Mouse (Mus musculus) testis, adult 2 months (tissue): ENCODE measurements around the gene Ccdc33. TPM values are rescaled to one million over a fixed set of nuclear protein-coding genes. Genes with fewer than 3 reads are reported as not detected.

ENCODE experiments used
- H3K27ac ChIP-seq: fragments of 200-500 bp; 2 replicates; pipeline ENCODE4 v1.5.1; 2012; ENCODE audit warnings: low read depth, low read length; ENCODE audit not compliant: control insufficient read depth, insufficient read depth
- H3K27me3 ChIP-seq: fragments of 200-500 bp; 2 replicates; pipeline ENCODE4 v1.6.1; 2012; ENCODE audit warnings: mild to moderate bottlenecking, low read length, moderate library complexity; ENCODE audit not compliant: control insufficient read depth, insufficient read depth
- H3K36me3 ChIP-seq: fragments of 200-500 bp; 2 replicates; pipeline ENCODE4 v1.6.1; 2012; ENCODE audit warnings: mild to moderate bottlenecking, low read length; ENCODE audit not compliant: control insufficient read depth, insufficient read depth
- H3K4me1 ChIP-seq: fragments of 200-500 bp; 2 replicates; pipeline ENCODE4 v1.6.1; 2012; ENCODE audit warnings: low read length; ENCODE audit not compliant: control insufficient read depth, insufficient read depth
- H3K4me3 ChIP-seq: fragments of 200-500 bp; 2 replicates; pipeline ENCODE4 v1.5.1; 2012; ENCODE audit warnings: low read depth, mild to moderate bottlenecking, low read length, moderate library complexity, mixed read lengths; ENCODE audit not compliant: control insufficient read depth
- CTCF ChIP-seq: fragments of 200-500 bp; IDR thresholded peaks from 2 replicates; pipeline ENCODE4 v1.5.1; 2012; ENCODE audit warnings: low read depth, mild to moderate bottlenecking, inconsistent platforms, low read length, moderate library complexity; ENCODE audit not compliant: control insufficient read depth, insufficient read depth, insufficient replicate concordance
- POLR2A ChIP-seq: fragments of 200-500 bp; IDR thresholded peaks from 2 replicates; pipeline ENCODE4 v1.6.1; 2012; ENCODE audit warnings: low read depth, mild to moderate bottlenecking, inconsistent platforms, low read length, moderate library complexity; ENCODE audit not compliant: control insufficient read depth
- polyA plus RNA-seq: library from polyadenylated mRNA; depleted of rRNA; stranded (reverse); fragments of >200 nt; gene quantifications from 2 replicates; pipeline ENCODE4 v1.2.3, GENCODE M21; 2012

Ccdc33 gene
- polyA plus RNA-seq, 1 experiment = 97.2 TPM

GRCm38 (mm10) chr9:58128926-58129413 is 10.3 kb upstream of the Ccdc33 start:
- Histone ChIP-seq H3K27me3 (no peaks in the 10 kb centered on the region), H3K4me1 (peaks cover 11% of the 10 kb centered on the region; the same call in 1 of the 2 replicates), H3K36me3 (no peaks in the 10 kb centered on the region), H3K4me3 (no peak overlapping the region), H3K27ac (no peak overlapping the region)
- TF ChIP-seq POLR2A (no peak), CTCF (no peak)

GRCm38 (mm10) chr9:58125811-58126210 is 7.2 kb upstream of the Ccdc33 start:
- peaks cover 11% of the 10 kb centered on the region; the same call in 1 of the 2 replicates for H3K4me1 ChIP-seq

GRCm38 (mm10) chr9:58125085-58125484 is 6.5 kb upstream of the Ccdc33 start:
- H3K4me1 ChIP-seq = peaks cover 11% of the 10 kb centered on the region; the same call in 1 of the 2 replicates
- no peak overlapping the region for H3K27ac ChIP-seq
- TF ChIP-seq POLR2A (no peak), CTCF (no peak)
- H3K27me3 ChIP-seq = no peaks in the 10 kb centered on the region
- no peaks in the 10 kb centered on the region for H3K36me3 ChIP-seq
- no peak overlapping the region for H3K4me3 ChIP-seq

More at GRCm38 (mm10) chr9:58125811-58126210, 7.2 kb upstream of the Ccdc33 start:
- TF ChIP-seq CTCF (no peak), POLR2A (no peak)
- H3K4me3 ChIP-seq = no peak overlapping the region
- H3K27me3 ChIP-seq = no peaks in the 10 kb centered on the region
- H3K27ac ChIP-seq = no peak overlapping the region
- H3K36me3 ChIP-seq = no peaks in the 10 kb centered on the region

- no peaks in the 10 kb centered on the region; the same call in 1 of the 2 replicates for H3K27me3 ChIP-seq
- TF ChIP-seq POLR2A (no peak), CTCF (no peak)
- H3K4me3 ChIP-seq = no peak overlapping the region
- H3K36me3 ChIP-seq = no peaks in the 10 kb centered on the region
- no peak overlapping the region for H3K27ac ChIP-seq
- H3K4me1 ChIP-seq = peaks cover 5% of the 10 kb centered on the region
Measured at GRCm38 (mm10) chr9:58116024-58116651, 2.5 kb downstream of the Ccdc33 start.

- Histone ChIP-seq H3K4me1 (peaks cover 8% of the 10 kb centered on the region), H3K27ac (no peak overlapping the region), H3K36me3 (no peaks in the 10 kb centered on the region), H3K27me3 (no peaks in the 10 kb centered on the region; the same call in 1 of the 2 replicates), H3K4me3 (no peak overlapping the region)
- no peak for TF ChIP-seq CTCF
Measured at GRCm38 (mm10) chr9:58115297-58115925, 3.2 kb downstream of the Ccdc33 start.

- Histone ChIP-seq H3K4me1 (peaks cover 12% of the 10 kb centered on the region), H3K4me3 (no peak overlapping the region), H3K27me3 (no peaks in the 10 kb centered on the region; the same call in 1 of the 2 replicates), H3K27ac (no peak overlapping the region), H3K36me3 (no peaks in the 10 kb centered on the region)
- TF ChIP-seq POLR2A (no peak), CTCF (no peak)
Measured at GRCm38 (mm10) chr9:58114019-58114418, 4.6 kb downstream of the Ccdc33 start.

- TF ChIP-seq CTCF (no peak), POLR2A (no peak)
- Histone ChIP-seq H3K27ac (no peak overlapping the region), H3K27me3 (no peaks in the 10 kb centered on the region; the same call in 1 of the 2 replicates), H3K4me3 (peak overlapping the region; percentile 23), H3K4me1 (peaks cover 12% of the 10 kb centered on the region), H3K36me3 (no peaks in the 10 kb centered on the region)
Measured at GRCm38 (mm10) chr9:58113279-58113884, 5.2 kb downstream of the Ccdc33 start.
